Mouse (Mus musculus) left cerebral cortex, adult 18-20 months (tissue): ENCODE data around the gene Med26. TPM values are rescaled to one million over a fixed set of nuclear protein-coding genes. Genes with fewer than 3 reads are reported as not detected.

Source experiments
- DNase-seq, 2 experiments: peaks; one replicate each; pipeline ENCODE4 v3.0.0; 2021 to 2022; ENCODE audit warnings: low spot score in 2 of 2, mixed read lengths in 1 of 2
- total RNA-seq, 2 experiments: library from RNA; stranded (reverse); gene quantifications; 2 replicates each; pipeline ENCODE4 v1.2.3; 2021

Med26 gene
- total RNA-seq, 2 experiments from 2014 or later: 10.2 to 11.2 TPM

- DNase-seq: peak in 1 of 2 experiments; percentile 12
Measured at GRCm38 (mm10) chr8:72548644-72549313, 709 bp upstream of the Med26 start.

GRCm38 (mm10) chr8:72547122-72547801, 808 bp downstream of the Med26 start:
- DNase-seq: peak in 1 of 2 experiments; percentile 11

GRCm38 (mm10) chr8:72539234-72539633, 8.8 kb downstream of the Med26 start:
- DNase-seq: no peak

- no peak for DNase-seq
Measured at GRCm38 (mm10) chr8:72534888-72535287, 13.2 kb downstream of the Med26 start.

GRCm38 (mm10) chr8:72532103-72532502, 16.0 kb downstream of the Med26 start:
- no peak for DNase-seq

- no peak for DNase-seq
Measured at GRCm38 (mm10) chr8:72521888-72522287, 26.2 kb downstream of the Med26 start.

- DNase-seq: no peak
Measured at GRCm38 (mm10) chr8:72517421-72517988, 30.6 kb downstream of the Med26 start.

GRCm38 (mm10) chr8:72513158-72513557, 34.9 kb downstream of the Med26 start:
- DNase-seq: no peak

- DNase-seq: no peak
Measured at GRCm38 (mm10) chr8:72512648-72513047, 35.4 kb downstream of the Med26 start.

GRCm38 (mm10) chr8:72507505-72507904, 40.6 kb downstream of the Med26 start:
- DNase-seq: no peak

GRCm38 (mm10) chr8:72504637-72505314, 43.3 kb downstream of the Med26 start:
- DNase-seq: no peak

GRCm38 (mm10) chr8:72504137-72504536, 43.9 kb downstream of the Med26 start:
- DNase-seq: peak in 1 of 2 experiments; percentile 41

- no peak for DNase-seq
Measured at GRCm38 (mm10) chr8:72500521-72500931, 47.5 kb downstream of the Med26 start.

GRCm38 (mm10) chr8:72499521-72500284, 48.4 kb downstream of the Med26 start:
- no peak for DNase-seq

- no peak for DNase-seq
Measured at GRCm38 (mm10) chr8:72498527-72498926, 49.5 kb downstream of the Med26 start.

GRCm38 (mm10) chr8:72497911-72498310, 50.2 kb downstream of the Med26 start:
- DNase-seq: no peak

GRCm38 (mm10) chr8:72496217-72496616, 51.9 kb downstream of the Med26 start:
- DNase-seq: no peak

- no peak for DNase-seq
Measured at GRCm38 (mm10) chr8:72495411-72496111, 52.5 kb downstream of the Med26 start.

- no peak for DNase-seq
Measured at GRCm38 (mm10) chr8:72493381-72493780, 54.7 kb downstream of the Med26 start.

- peak; percentile 100 for DNase-seq
Measured at GRCm38 (mm10) chr8:72492622-72493081, 55.4 kb downstream of the Med26 start.
